Mouse (Mus musculus): ENCODE data around the gene Zbtb8b. TPM values are rescaled to one million over a fixed set of nuclear protein-coding genes. Genes with fewer than 3 reads are reported as not detected.
"Not testable (repeated sequence)": the region's sequence is repeated elsewhere in the genome, so short reads cannot be mapped to it uniquely, and the experiment has no call there.

The Zbtb8b gene
- total RNA-seq, 1 experiment, result 2.5 TPM

DNA sequence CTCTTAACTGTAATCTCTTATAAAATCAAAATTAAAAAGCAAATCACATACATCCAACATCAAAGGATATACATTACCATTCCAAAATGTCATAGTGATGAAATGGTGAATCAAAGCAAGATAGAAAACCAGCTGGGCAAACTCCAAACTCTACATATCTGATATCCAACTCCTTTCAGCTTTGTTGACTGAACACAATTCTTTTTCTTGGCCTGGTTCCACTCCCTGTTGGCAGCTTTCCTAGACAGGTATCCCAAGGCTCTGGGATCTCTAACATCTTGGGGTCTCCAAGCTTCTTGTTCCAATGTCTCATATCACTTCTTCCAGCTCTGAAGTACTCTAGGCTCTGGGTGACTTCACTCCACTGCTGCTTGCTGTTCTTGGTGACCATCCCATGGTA is 29.7 kb downstream of the Zbtb8b start:
- Histone ChIP-seq H3K9me3 (ENCODE audit: control insufficient read depth, insufficient read depth, low read depth, low read length) (no peaks in the 10 kb centered on the region), H3K9ac (ENCODE audit: insufficient read depth, low read depth, low read length, poor library complexity, severe bottlenecking) (no peak overlapping the region), H3K4me1 (ENCODE audit: control insufficient read depth in 2 of 2, insufficient read depth in 2 of 2, low read length in 2 of 2, poor library complexity in 1 of 2) (peaks cover 0 to 2% of the 10 kb centered on the region in 2 experiments; a peak in 1 of 4 replicates), H3K27ac (ENCODE audit: insufficient read depth, low read depth, low read length, poor library complexity, severe bottlenecking) (no peak overlapping the region), H3K36me3 (ENCODE audit: control insufficient read depth, insufficient read depth, low read length, poor library complexity, severe bottlenecking) (no peaks in the 10 kb centered on the region), H3K4me3 (ENCODE audit: insufficient read depth in 1 of 2, low read depth in 1 of 2, low read length in 2 of 2, poor library complexity in 1 of 2, severe bottlenecking in 1 of 2) (no peak overlapping the region)
- in situ Hi-C loops (cut with MboI; ENCODE audit: low sequenced_read_pairs in 2 of 2, unreplicated experiment in 2 of 2), result no loop called here
- TF ChIP-seq ZC3H11A (IDR thresholded peaks at IDR 0.05; ENCODE audit: borderline replicate concordance, low read depth, low read length) (no peak), CHD2 (IDR thresholded peaks at IDR 0.05; ENCODE audit: low read depth, low read length) (no peak), HCFC1 (IDR thresholded peaks at IDR 0.05; ENCODE audit: borderline replicate concordance, insufficient read depth, low read length) (no peak), ZNF384 (IDR thresholded peaks at IDR 0.05; ENCODE audit: low read depth, low read length) (no peak), MAFK (IDR thresholded peaks at IDR 0.05; ENCODE audit: insufficient read depth, low read depth, low read length) (no peak)
- DNase-seq (ENCODE audit: low read depth, low spot score), result no peak

DNA sequence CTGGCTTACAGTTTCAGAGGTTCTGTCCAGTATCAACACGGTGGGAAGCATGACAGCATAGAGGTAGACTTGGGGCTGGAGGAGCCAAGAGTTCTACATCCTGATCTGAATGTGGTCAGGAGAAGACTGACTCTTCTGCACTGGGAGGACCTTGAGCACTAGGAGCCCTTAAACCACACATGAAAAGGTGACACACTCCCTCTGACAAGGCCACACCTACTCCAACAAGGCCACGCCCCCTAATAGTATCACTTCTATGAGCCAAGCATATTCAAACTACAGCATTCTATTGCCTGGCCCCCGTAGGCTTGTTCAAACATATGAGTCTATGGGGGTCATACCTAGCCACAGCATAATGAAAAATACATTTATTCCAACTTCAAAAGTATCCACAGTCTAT is 30.1 kb downstream of the Zbtb8b start:
- H3K9me3 ChIP-seq (ENCODE audit: control insufficient read depth, insufficient read depth, low read depth, low read length); H3K36me3 ChIP-seq (ENCODE audit: control insufficient read depth, insufficient read depth, low read length, poor library complexity, severe bottlenecking); H3K9ac ChIP-seq (ENCODE audit: insufficient read depth, low read depth, low read length, poor library complexity, severe bottlenecking); H3K4me3 ChIP-seq (ENCODE audit: insufficient read depth in 1 of 2, low read depth in 1 of 2, low read length in 2 of 2, poor library complexity in 1 of 2, severe bottlenecking in 1 of 2); H3K27ac ChIP-seq (ENCODE audit: insufficient read depth, low read depth, low read length, poor library complexity, severe bottlenecking); in situ Hi-C loops (cut with MboI; ENCODE audit: low sequenced_read_pairs in 2 of 2, unreplicated experiment in 2 of 2); H3K4me1 ChIP-seq (ENCODE audit: control insufficient read depth in 2 of 2, insufficient read depth in 2 of 2, low read length in 2 of 2, poor library complexity in 1 of 2); DNase-seq (ENCODE audit: low read depth, low spot score): not testable (repeated sequence)

DNA sequence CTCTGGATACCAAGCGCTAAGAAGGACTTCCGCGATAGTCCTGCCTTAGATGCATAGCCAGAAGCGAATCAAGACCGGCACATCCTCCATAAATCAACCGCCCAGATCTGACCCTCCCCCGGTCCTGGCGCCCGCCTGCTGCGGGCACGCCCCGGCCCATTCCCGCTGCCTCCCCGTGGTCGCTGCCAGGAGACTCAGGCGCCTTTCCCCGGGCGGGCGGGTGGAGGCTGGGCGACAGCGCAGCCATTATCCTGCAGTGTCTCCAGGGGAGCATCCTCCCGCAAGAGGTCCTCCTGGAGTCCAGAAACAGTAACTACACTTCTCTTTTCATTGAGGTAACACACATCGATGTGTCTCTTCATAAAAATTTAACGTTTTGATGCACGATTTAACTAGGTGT is 34.2 kb downstream of the Zbtb8b start:
- TF ChIP-seq CHD2 (IDR thresholded peaks at IDR 0.05; ENCODE audit: low read depth, low read length) (no peak), MAFK (IDR thresholded peaks at IDR 0.05; ENCODE audit: insufficient read depth, low read depth, low read length) (no peak), ZC3H11A (IDR thresholded peaks at IDR 0.05; ENCODE audit: borderline replicate concordance, low read depth, low read length) (no peak), HCFC1 (IDR thresholded peaks at IDR 0.05; ENCODE audit: borderline replicate concordance, insufficient read depth, low read length) (no peak), ZNF384 (IDR thresholded peaks at IDR 0.05; ENCODE audit: low read depth, low read length) (no peak)
- H3K27ac ChIP-seq (ENCODE audit: insufficient read depth, low read depth, low read length, poor library complexity, severe bottlenecking), result no peak overlapping the region
- H3K36me3 ChIP-seq (ENCODE audit: control insufficient read depth, insufficient read depth, low read length, poor library complexity, severe bottlenecking), result no peaks in the 10 kb centered on the region
- peaks cover 0 to 2% of the 10 kb centered on the region in 2 experiments; a peak in 1 of 4 replicates for H3K4me1 ChIP-seq (ENCODE audit: control insufficient read depth in 2 of 2, insufficient read depth in 2 of 2, low read length in 2 of 2, poor library complexity in 1 of 2)
- peak overlapping the region; percentile 12; the same call in 1 of the 2 replicates for H3K9ac ChIP-seq (ENCODE audit: insufficient read depth, low read depth, low read length, poor library complexity, severe bottlenecking)
- H3K4me3 ChIP-seq (ENCODE audit: insufficient read depth in 1 of 2, low read depth in 1 of 2, low read length in 2 of 2, poor library complexity in 1 of 2, severe bottlenecking in 1 of 2), result peak overlapping the region; percentile 33 to 49; a peak in 2 of 4 replicates
- DNase-seq (ENCODE audit: low read depth, low spot score), result peak; percentile 47
- in situ Hi-C loops (cut with MboI; ENCODE audit: low sequenced_read_pairs in 2 of 2, unreplicated experiment in 2 of 2), result no loop called here
- no peaks in the 10 kb centered on the region for H3K9me3 ChIP-seq (ENCODE audit: control insufficient read depth, insufficient read depth, low read depth, low read length)

DNA sequence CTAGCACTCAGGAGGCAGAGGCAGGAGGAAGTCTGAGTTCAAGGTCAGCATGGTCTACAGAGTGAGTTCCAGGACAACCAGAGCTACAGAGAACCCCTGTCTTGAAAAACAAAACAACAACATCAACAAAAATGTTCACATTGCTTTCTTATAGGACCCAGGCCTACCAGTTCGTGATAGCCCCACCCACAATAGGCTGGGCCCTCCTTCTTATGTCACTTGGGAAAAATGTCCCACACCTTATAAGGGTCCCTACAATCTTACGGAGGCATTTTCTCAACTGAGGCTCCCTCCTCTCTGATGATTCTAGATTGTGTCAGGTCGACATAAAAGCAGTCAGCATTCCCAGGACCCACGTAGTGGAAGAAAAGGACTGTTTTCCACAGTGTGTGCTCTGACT is 40.8 kb downstream of the Zbtb8b start:
- in situ Hi-C loops (cut with MboI; ENCODE audit: low sequenced_read_pairs in 2 of 2, unreplicated experiment in 2 of 2), result no loop called here
- Histone ChIP-seq H3K4me3 (ENCODE audit: insufficient read depth in 1 of 2, low read depth in 1 of 2, low read length in 2 of 2, poor library complexity in 1 of 2, severe bottlenecking in 1 of 2) (no peak overlapping the region), H3K27ac (ENCODE audit: insufficient read depth, low read depth, low read length, poor library complexity, severe bottlenecking) (no peak overlapping the region), H3K36me3 (ENCODE audit: control insufficient read depth, insufficient read depth, low read length, poor library complexity, severe bottlenecking) (no peaks in the 10 kb centered on the region), H3K9ac (ENCODE audit: insufficient read depth, low read depth, low read length, poor library complexity, severe bottlenecking) (no peak overlapping the region), H3K9me3 (ENCODE audit: control insufficient read depth, insufficient read depth, low read depth, low read length) (no peaks in the 10 kb centered on the region), H3K4me1 (ENCODE audit: control insufficient read depth in 2 of 2, insufficient read depth in 2 of 2, low read length in 2 of 2, poor library complexity in 1 of 2) (peaks cover 1 to 6% of the 10 kb centered on the region in 2 experiments; a peak in 2 of 4 replicates)
- TF ChIP-seq ZC3H11A (IDR thresholded peaks at IDR 0.05; ENCODE audit: borderline replicate concordance, low read depth, low read length) (no peak), CHD2 (IDR thresholded peaks at IDR 0.05; ENCODE audit: low read depth, low read length) (no peak), MAFK (IDR thresholded peaks at IDR 0.05; ENCODE audit: insufficient read depth, low read depth, low read length) (no peak), HCFC1 (IDR thresholded peaks at IDR 0.05; ENCODE audit: borderline replicate concordance, insufficient read depth, low read length) (no peak), ZNF384 (IDR thresholded peaks at IDR 0.05; ENCODE audit: low read depth, low read length) (no peak)
- no peak for DNase-seq (ENCODE audit: low read depth, low spot score)

DNA sequence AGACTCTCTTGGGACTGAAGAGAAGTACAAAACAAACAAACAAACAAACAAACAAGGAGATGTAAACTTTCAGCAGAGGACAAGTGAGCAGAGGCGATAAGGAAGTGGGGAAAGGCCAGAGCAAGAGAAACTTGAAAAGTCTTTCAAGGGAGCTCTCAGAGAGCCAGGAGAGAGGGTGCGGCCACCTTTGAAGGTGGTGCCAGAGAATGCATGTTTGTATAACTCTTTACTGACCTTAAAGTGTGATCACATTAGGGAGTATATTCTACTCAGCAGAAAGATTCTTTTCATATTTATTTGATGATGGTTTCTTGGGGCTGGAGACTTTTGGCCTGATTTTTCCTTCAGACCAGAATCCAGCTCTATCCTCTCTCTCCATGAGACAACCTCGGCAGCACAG is 43.7 kb downstream of the Zbtb8b start:
- Histone ChIP-seq H3K4me1 (ENCODE audit: control insufficient read depth in 2 of 2, insufficient read depth in 2 of 2, low read length in 2 of 2, poor library complexity in 1 of 2) (peaks cover 7 to 18% of the 10 kb centered on the region in 2 experiments; a peak in 3 of 4 replicates), H3K36me3 (ENCODE audit: control insufficient read depth, insufficient read depth, low read length, poor library complexity, severe bottlenecking) (no peaks in the 10 kb centered on the region), H3K4me3 (ENCODE audit: insufficient read depth in 1 of 2, low read depth in 1 of 2, low read length in 2 of 2, poor library complexity in 1 of 2, severe bottlenecking in 1 of 2) (no peak overlapping the region), H3K27ac (ENCODE audit: insufficient read depth, low read depth, low read length, poor library complexity, severe bottlenecking) (no peak overlapping the region), H3K9ac (ENCODE audit: insufficient read depth, low read depth, low read length, poor library complexity, severe bottlenecking) (no peak overlapping the region), H3K9me3 (ENCODE audit: control insufficient read depth, insufficient read depth, low read depth, low read length) (no peaks in the 10 kb centered on the region)
- DNase-seq (ENCODE audit: low read depth, low spot score), result no peak
- TF ChIP-seq MAFK (IDR thresholded peaks at IDR 0.05; ENCODE audit: insufficient read depth, low read depth, low read length) (no peak), HCFC1 (IDR thresholded peaks at IDR 0.05; ENCODE audit: borderline replicate concordance, insufficient read depth, low read length) (no peak), ZC3H11A (IDR thresholded peaks at IDR 0.05; ENCODE audit: borderline replicate concordance, low read depth, low read length) (no peak), ZNF384 (IDR thresholded peaks at IDR 0.05; ENCODE audit: low read depth, low read length) (no peak), CHD2 (IDR thresholded peaks at IDR 0.05; ENCODE audit: low read depth, low read length) (no peak)
- in situ Hi-C loops (cut with MboI; ENCODE audit: low sequenced_read_pairs in 2 of 2, unreplicated experiment in 2 of 2), result no loop called here

Measured in ES-E14 (cell line).